Mouse (Mus musculus) left cerebral cortex, adult 18-20 months (tissue): ENCODE results near the gene Utp14b. TPM values are rescaled to one million over a fixed set of nuclear protein-coding genes. Genes with fewer than 3 reads are reported as not detected.
A peak's percentile ranks its signal among the peaks of the same experiment; 100 is the strongest.

Source experiments
- DNase-seq, 2 experiments: peaks; one replicate each; pipeline ENCODE4 v3.0.0; 2021 to 2022; ENCODE audit warnings: low spot score in 2 of 2, mixed read lengths in 1 of 2
- total RNA-seq, 2 experiments: library from RNA; stranded (reverse); gene quantifications; 2 replicates each; pipeline ENCODE4 v1.2.3; 2021

Utp14b gene
- total RNA-seq, 2 experiments from 2014 or later, result 15.4 to 21.7 TPM

- DNase-seq, result no peak
These were observed 26.3 kb downstream of the Utp14b start for GRCm38 (mm10) chr1:78684128-78684527.

GRCm38 (mm10) chr1:78686872-78687271 lies 29.0 kb downstream of the Utp14b start:
- peak; percentile 25 to 45 for DNase-seq

GRCm38 (mm10) chr1:78688149-78688548 lies 30.3 kb downstream of the Utp14b start:
- DNase-seq, result no peak

- no peak for DNase-seq
These were observed 36.8 kb downstream of the Utp14b start for GRCm38 (mm10) chr1:78694503-78695258.

- no peak for DNase-seq
These were observed 38.5 kb downstream of the Utp14b start for GRCm38 (mm10) chr1:78696305-78696704.

- no peak for DNase-seq
These were observed 39.1 kb downstream of the Utp14b start for GRCm38 (mm10) chr1:78696903-78697302.

- DNase-seq, result no peak
These were observed 40.3 kb downstream of the Utp14b start for GRCm38 (mm10) chr1:78698138-78698537.

GRCm38 (mm10) chr1:78701740-78702139 lies 43.9 kb downstream of the Utp14b start:
- DNase-seq, result no peak

GRCm38 (mm10) chr1:78702282-78702963 lies 44.6 kb downstream of the Utp14b start:
- no peak for DNase-seq

GRCm38 (mm10) chr1:78702964-78703285 lies 45.1 kb downstream of the Utp14b start:
- no peak for DNase-seq

- no peak for DNase-seq
These were observed 48.5 kb downstream of the Utp14b start for GRCm38 (mm10) chr1:78706338-78706737.

- DNase-seq, result peak in 1 of 2 experiments; percentile 39
These were observed 49.4 kb downstream of the Utp14b start for GRCm38 (mm10) chr1:78707280-78707679.

- no peak for DNase-seq
These were observed 52.2 kb downstream of the Utp14b start for GRCm38 (mm10) chr1:78710026-78710425.

GRCm38 (mm10) chr1:78710613-78711329 lies 52.9 kb downstream of the Utp14b start:
- no peak for DNase-seq

Other genes with a start within 250 kb of the Utp14b start
- gene Farsb, start 169.1 kb upstream of the Utp14b start, total RNA-seq, result 10 to 100 TPM; 62.4 to 69.6 TPM
- gene Mogat1, start 147.0 kb upstream of the Utp14b start, total RNA-seq, result not detected
- 1 to 10 TPM; 1.1 to 1.6 TPM for gene BC035947, start 145.9 kb upstream of the Utp14b start, total RNA-seq
- 100 to 1,000 TPM; 160 to 175 TPM for gene Acsl3, start 213 bp upstream of the Utp14b start, total RNA-seq
- gene Kcne4, start 158.7 kb downstream of the Utp14b start, total RNA-seq, result 1 to 10 TPM; 1.4 to 1.5 TPM